Comparison of ENCODE assay signal across 18 mouse cellular contexts in the genomic region with DNA sequence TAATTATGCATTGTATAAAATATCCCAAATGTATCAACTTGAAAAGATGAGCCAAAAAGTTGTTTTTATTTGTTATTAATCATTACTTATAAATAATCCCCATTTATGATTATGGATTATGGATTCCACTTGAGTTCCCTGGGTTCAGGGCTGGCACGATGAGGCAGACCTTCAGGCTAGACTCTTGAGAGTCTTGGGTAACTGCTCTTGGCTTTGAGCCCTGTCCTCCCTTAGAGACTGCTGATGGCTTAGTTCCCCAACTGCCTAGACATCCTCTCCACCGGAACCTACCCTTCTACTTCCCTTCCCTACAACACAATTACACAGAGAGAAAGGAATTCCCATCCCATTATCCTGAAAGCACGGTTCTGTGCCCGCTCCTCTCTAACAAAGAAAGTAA.
DNase-seq lines count a peak whose midpoint lies in the region; ATAC-seq and TF ChIP-seq lines count a peak whose summit lies in the region.
"Had no signal": no experiment of that assay in that cellular context is flagged by ENCODE, and none has a peak within 500 bp of the region (broad histone marks: within the 10 kb centered on the region; RNA-seq: fewer than 3 reads in every experiment).

No protein-coding gene starts in this region.

- H3K36me3 ChIP-seq in liver, adult 2 months (ENCODE audit: control insufficient read depth, insufficient read depth, low read length): no peaks in the 10 kb centered on the region
- no peaks in the 10 kb centered on the region for H3K36me3 ChIP-seq in liver, embryonic 12.5 days
- H3K36me3 ChIP-seq: embryonic facial prominence, embryonic 12.5 days; forebrain, embryonic 15.5 days; hindbrain, embryonic 12.5 days had no signal

- no peak for TF ChIP-seq POLR2A in liver, adult 2 months (IDR thresholded peaks at IDR 0.05; ENCODE audit: extremely low read depth, insufficient read depth, low read length)

- WGBS in liver, adult 2 months: 43% methylated on average over 4 of the region's 4 CpGs
- 52% methylated on average over 4 of the region's 4 CpGs for WGBS in liver, embryonic 12.5 days (ENCODE audit: insufficient replicate concordance)

- H3K4me1 ChIP-seq in liver, adult 2 months (ENCODE audit: control insufficient read depth, insufficient read depth, low read length): peaks cover 6% of the 10 kb centered on the region
- no peaks in the 10 kb centered on the region for H3K4me1 ChIP-seq in liver, embryonic 12.5 days
- H3K4me1 ChIP-seq: embryonic facial prominence, embryonic 12.5 days; forebrain, embryonic 15.5 days; hindbrain, embryonic 12.5 days had no signal

- no peak overlapping the region for H3K4me3 ChIP-seq in liver, adult 2 months (ENCODE audit: insufficient read depth, low read depth, low read length)
- H3K4me3 ChIP-seq in liver, embryonic 12.5 days: no peak overlapping the region
- H3K4me3 ChIP-seq: embryonic facial prominence, embryonic 12.5 days; forebrain, embryonic 15.5 days; heart, adult 2 months; hindbrain, embryonic 12.5 days had no signal

- no peak overlapping the region for H3K27ac ChIP-seq in liver, adult 2 months (replicated peaks; ENCODE audit: insufficient read depth, low read depth, low read length)
- no peak overlapping the region for H3K27ac ChIP-seq in liver, embryonic 12.5 days
- H3K27ac ChIP-seq: embryonic facial prominence, embryonic 12.5 days; forebrain, embryonic 15.5 days; heart, adult 2 months; hindbrain, embryonic 12.5 days had no signal

- H3K9me3 ChIP-seq in liver, embryonic 12.5 days (replicated peaks): no peaks in the 10 kb centered on the region
- H3K9me3 ChIP-seq: embryonic facial prominence, embryonic 12.5 days; forebrain, embryonic 15.5 days; hindbrain, embryonic 12.5 days had no signal

- no peak overlapping the region for H3K4me2 ChIP-seq in liver, embryonic 12.5 days
- H3K4me2 ChIP-seq: embryonic facial prominence, embryonic 12.5 days; forebrain, embryonic 15.5 days; heart, embryonic 11.5 days; hindbrain, embryonic 12.5 days had no signal

- 0 out of 2 replicates have a peak, but pooled peaks cover 2% of the 10 kb centered on the region for H3K27me3 ChIP-seq in liver, adult 2 months (ENCODE audit: control insufficient read depth, insufficient read depth, low read length)
- H3K27me3 ChIP-seq in liver, embryonic 12.5 days (replicated peaks): no peaks in the 10 kb centered on the region
- H3K27me3 ChIP-seq: embryonic facial prominence, embryonic 12.5 days; forebrain, embryonic 15.5 days; hindbrain, embryonic 12.5 days had no signal

- H3K79me2 ChIP-seq in liver, adult 2 months (ENCODE audit: control insufficient read depth, insufficient read depth, low read length): no peaks in the 10 kb centered on the region

- TF ChIP-seq CTCF in liver, adult 2 months (IDR thresholded peaks at IDR 0.05; ENCODE audit: low read depth, low read length): no peak

- no peak overlapping the region for H3K9ac ChIP-seq in liver, adult 2 months (ENCODE audit: low read depth, low read length)
- no peak overlapping the region for H3K9ac ChIP-seq in liver, embryonic 12.5 days
- H3K9ac ChIP-seq: embryonic facial prominence, embryonic 12.5 days; forebrain, embryonic 15.5 days; hindbrain, embryonic 12.5 days had no signal

- no peak for ATAC-seq in liver, embryonic 12.5 days
- ATAC-seq: forebrain, embryonic 15.5 days; hindbrain, embryonic 16.5 days; inflammation-experienced regulatory T-cells, adult 6 months; intestine, postnatal 0 days had no signal

- DNase-seq in liver, adult 2 months (ENCODE audit: extremely low read depth, low read depth, low spot score): peak; percentile 4
- peak; percentile 19 for DNase-seq in Muller cell, postnatal 12 days (ENCODE audit: inconsistent ontology term)
- DNase-seq in R1 (ENCODE audit: low read depth, low spot score): peak; percentile 11
- DNase-seq in adrenal gland, postnatal 25 days: peak; percentile 14
- no peak for DNase-seq in embryo, embryonic 10.5 days (ENCODE audit: low spot score)
- no peak for DNase-seq in ovary, postnatal 36 days (ENCODE audit: low spot score)
- DNase-seq: cerebellum, adult 18-20 months; heart, adult 2 months; heart, postnatal 4 days; kidney, adult 8-10 months had no signal

Comparison
In these comparisons a context has a peak if more than half of its experiments do, and no peak if none do; other contexts are left out.
1. DNase-seq: peak in liver, adult 2 months (single experiment), Muller cell, postnatal 12 days (single experiment), R1 (single experiment) and adrenal gland, postnatal 25 days (single experiment); none in embryo, embryonic 10.5 days (single experiment) and ovary, postnatal 36 days (single experiment).